Mouse (Mus musculus): ENCODE measurements at regions not wholly inside any gene's neighbourhood (a gene's known extent, or its start where the extent isn't known, plus 50 kb on each side); places are given as distances from the start of the nearest gene placed in this dataset.

DNA sequence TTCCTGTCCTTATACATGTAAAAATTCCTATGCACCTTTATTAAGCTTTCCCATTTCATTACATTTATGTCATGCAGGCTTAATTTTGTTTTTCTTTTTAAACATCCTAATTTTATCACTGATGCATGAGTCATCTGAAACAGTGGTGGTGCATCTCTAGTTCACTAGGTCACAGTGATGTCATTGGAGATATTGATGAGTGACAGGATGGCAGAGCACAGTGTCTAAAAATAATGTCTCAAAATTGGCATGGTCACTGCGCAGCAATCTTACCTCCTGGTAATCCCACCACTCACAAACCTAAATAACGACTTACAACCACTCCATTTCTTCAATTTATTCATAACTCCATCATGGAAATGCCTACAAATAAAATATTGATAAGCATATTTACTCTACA lies 280.9 kb upstream of the Tmem229a start:
- no peak overlapping the region for H3K27ac ChIP-seq (ENCODE audit: low read depth)
- H3K9me3 ChIP-seq (ENCODE audit: low read length): no peaks in the 10 kb centered on the region
- DNase-seq (no peak), ATAC-seq (no peak)
- no peak overlapping the region for H3K4me3 ChIP-seq (ENCODE audit: low read depth, low read length)
- H3K4me1 ChIP-seq (ENCODE audit: insufficient read depth): no peaks in the 10 kb centered on the region
- no peak overlapping the region for H3K9ac ChIP-seq (replicated peaks)
- WGBS (ENCODE audit: insufficient replicate concordance): 67% methylated on average over 2 of the region's 2 CpGs
- TF ChIP-seq EP300 (IDR thresholded peaks at IDR 0.05; ENCODE audit: low read depth): no peak
- no peak for TF ChIP-seq CTCF (IDR thresholded peaks at IDR 0.05; ENCODE audit: low read depth)
- H3K36me3 ChIP-seq (replicated peaks; ENCODE audit: insufficient read depth, low read length): no peaks in the 10 kb centered on the region
- H3K4me2 ChIP-seq (ENCODE audit: low read depth, low read length): no peak overlapping the region
- H3K27me3 ChIP-seq (ENCODE audit: insufficient read depth, low read length): no peaks in the 10 kb centered on the region

DNA sequence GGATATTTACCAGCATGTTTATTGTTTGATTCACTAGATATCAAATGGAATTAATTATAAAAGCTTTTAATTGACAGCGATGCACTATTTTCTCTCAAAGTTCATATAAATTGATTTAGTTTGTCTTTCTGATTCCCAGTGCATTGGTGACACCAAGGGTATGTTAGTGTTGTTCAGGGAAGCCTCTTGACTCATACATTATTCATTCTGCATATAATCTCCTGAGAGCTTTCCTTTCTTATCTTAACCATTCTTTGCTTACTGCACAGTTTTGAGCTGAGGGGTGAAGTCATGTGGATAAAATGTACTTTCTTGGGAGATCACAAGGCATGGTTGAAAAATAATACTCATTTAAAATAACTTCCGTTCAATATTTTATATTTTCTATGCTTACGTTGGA lies 280.5 kb upstream of the Tmem229a start:
- Histone ChIP-seq H3K4me3 (ENCODE audit: low read depth, low read length) (no peak overlapping the region), H3K9ac (replicated peaks) (no peak overlapping the region), H3K9me3 (ENCODE audit: low read length) (no peaks in the 10 kb centered on the region), H3K4me2 (ENCODE audit: low read depth, low read length) (no peak overlapping the region), H3K27me3 (ENCODE audit: insufficient read depth, low read length) (no peaks in the 10 kb centered on the region), H3K27ac (ENCODE audit: low read depth) (no peak overlapping the region), H3K36me3 (replicated peaks; ENCODE audit: insufficient read depth, low read length) (no peaks in the 10 kb centered on the region), H3K4me1 (ENCODE audit: insufficient read depth) (no peaks in the 10 kb centered on the region)
- TF ChIP-seq EP300 (IDR thresholded peaks at IDR 0.05; ENCODE audit: low read depth): no peak
- 79% methylated on average over 3 of the region's 3 CpGs for WGBS (ENCODE audit: insufficient replicate concordance)
- ATAC-seq: no peak
- DNase-seq: no peak

All from liver, postnatal 0 days (tissue).